7 mouse cellular contexts compared by ENCODE assay signal in the genomic region with DNA sequence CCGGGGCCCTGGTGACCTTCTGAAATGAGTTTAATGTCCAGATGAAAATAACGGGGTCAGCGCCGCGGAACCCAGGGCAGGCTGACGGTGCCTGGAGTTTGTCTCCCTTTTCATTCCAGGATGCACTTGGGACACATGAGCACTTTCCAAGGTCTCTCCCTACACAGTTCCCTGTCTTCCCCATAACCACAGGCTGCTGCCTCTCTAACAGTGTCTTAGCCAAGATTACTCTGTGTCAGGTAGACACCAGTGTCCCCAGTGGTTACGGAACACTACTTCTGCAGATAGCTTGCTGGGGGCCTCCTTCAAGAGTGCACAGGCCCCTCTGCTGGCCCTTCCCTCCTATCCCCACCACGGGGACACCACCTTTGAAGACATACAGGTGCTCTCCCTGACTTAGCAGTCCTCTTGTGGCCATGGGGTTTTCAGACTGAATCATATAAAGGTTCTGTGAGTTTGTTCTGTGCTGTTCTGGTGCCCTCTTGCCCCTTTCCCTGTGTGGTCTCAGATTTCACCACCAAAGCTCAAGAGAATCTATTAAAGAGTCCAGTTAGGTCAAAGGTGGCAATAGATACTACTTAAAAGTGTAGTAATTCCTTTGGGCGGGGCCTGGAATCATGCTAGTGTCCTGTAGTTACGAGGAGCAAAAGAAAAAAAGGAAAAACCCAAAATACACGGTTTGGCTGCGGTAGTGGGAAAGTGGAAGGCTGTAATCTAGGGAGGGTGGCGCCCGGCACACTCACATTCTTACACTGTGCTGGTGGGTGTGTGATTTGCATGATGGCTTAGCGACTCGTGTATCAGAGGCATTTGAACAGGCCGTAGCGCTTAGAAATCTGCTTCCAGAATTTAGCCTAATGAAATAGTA.
DNase-seq lines count a peak whose midpoint lies in the region; ATAC-seq and TF ChIP-seq lines count a peak whose summit lies in the region.

No protein-coding gene starts in this region.

- WGBS in kidney, embryonic 15.5 days, result 48% methylated on average over 18 of the region's 18 CpGs
- WGBS in liver, embryonic 13.5 days (ENCODE audit: insufficient replicate concordance), result 75% methylated on average over 18 of the region's 18 CpGs

- H3K9ac ChIP-seq in kidney, embryonic 15.5 days, result no peak overlapping the region
- H3K9ac ChIP-seq in liver, embryonic 13.5 days, result peak overlapping the region; percentile 59

- TF ChIP-seq CTCF in cortical plate, adult 2 months (IDR thresholded peaks at IDR 0.05; ENCODE audit: extremely low read depth, insufficient read depth, low read length), result no peak

- no peak overlapping the region for H3K4me2 ChIP-seq in kidney, embryonic 15.5 days
- H3K4me2 ChIP-seq in liver, embryonic 13.5 days, result peak overlapping the region; percentile 67; the same call in 1 of the 2 replicates

- peaks cover 34% of the 10 kb centered on the region for H3K4me1 ChIP-seq in kidney, embryonic 15.5 days
- H3K4me1 ChIP-seq in cortical plate, adult 2 months (ENCODE audit: control insufficient read depth, insufficient read depth, low read length), result peaks cover 18% of the 10 kb centered on the region
- peaks cover 88% of the 10 kb centered on the region for H3K4me1 ChIP-seq in liver, embryonic 13.5 days (replicated peaks)

- H3K4me3 ChIP-seq in kidney, embryonic 15.5 days (replicated peaks), result no peak overlapping the region
- no peak overlapping the region for H3K4me3 ChIP-seq in cortical plate, adult 2 months (ENCODE audit: insufficient read depth, low read length)
- no peak overlapping the region for H3K4me3 ChIP-seq in liver, embryonic 13.5 days (replicated peaks)

- DNase-seq in kidney, postnatal 4 days, result no peak
- peak; percentile 65 for DNase-seq in adipocyte (ENCODE audit: low spot score)
- no peak for DNase-seq in liver, embryonic 13.5 days
- no peak for DNase-seq in cerebellum, postnatal 4 days (ENCODE audit: low spot score in 2 of 2)

- H3K9me3 ChIP-seq in kidney, embryonic 15.5 days (replicated peaks), result no peaks in the 10 kb centered on the region
- H3K9me3 ChIP-seq in liver, embryonic 13.5 days (replicated peaks), result 0 out of 2 replicates have a peak, but pooled peaks cover 4% of the 10 kb centered on the region

- ATAC-seq in kidney, embryonic 15.5 days (replicated peaks; ENCODE audit: low FRiP score), result no peak
- no peak for ATAC-seq in liver, embryonic 13.5 days (ENCODE audit: low read depth)
- ATAC-seq in CD4-positive, CD25-positive, alpha-beta regulatory T cell, adult 4 months, result no peak

- no peaks in the 10 kb centered on the region; the same call in 1 of the 2 replicates for H3K36me3 ChIP-seq in kidney, embryonic 15.5 days
- peaks cover 6% of the 10 kb centered on the region; the same call in 1 of the 2 replicates for H3K36me3 ChIP-seq in liver, embryonic 13.5 days

- no peak for TF ChIP-seq POLR2A in cortical plate, adult 2 months (IDR thresholded peaks at IDR 0.05; ENCODE audit: extremely low read depth, insufficient read depth, low read length)

- no peaks in the 10 kb centered on the region for H3K27me3 ChIP-seq in kidney, embryonic 15.5 days
- no peaks in the 10 kb centered on the region for H3K27me3 ChIP-seq in liver, embryonic 13.5 days

- H3K27ac ChIP-seq in kidney, embryonic 15.5 days, result peak overlapping the region; percentile 68
- 0 out of 2 replicates have a peak overlapping the region, but pooled peaks have one; percentile 40 for H3K27ac ChIP-seq in cortical plate, adult 2 months (ENCODE audit: insufficient read depth, low read length)
- H3K27ac ChIP-seq in liver, embryonic 13.5 days, result peak overlapping the region; percentile 99

Comparison
In these comparisons a context has a peak if more than half of its experiments do, and no peak if none do; other contexts are left out.
1. H3K27ac ChIP-seq: peak in every context shown above with its lines; median percentile 99 in liver, embryonic 13.5 days; 68 in kidney, embryonic 15.5 days; 40 in cortical plate, adult 2 months.